Mouse (Mus musculus): ENCODE results near the gene Arhgap6.

- TF ChIP-seq ZC3H11A (IDR thresholded peaks at IDR 0.05; ENCODE audit: borderline replicate concordance, low read depth, low read length), result no peak
- TF ChIP-seq ZNF384 (IDR thresholded peaks at IDR 0.05; ENCODE audit: low read depth, low read length), result no peak
- no peak for TF ChIP-seq HCFC1 (IDR thresholded peaks at IDR 0.05; ENCODE audit: borderline replicate concordance, insufficient read depth, low read length)
These were observed 328.3 kb downstream of the Arhgap6 start for GRCm38 (mm10) chrX:169123115-169123772.
